Mouse (Mus musculus): ENCODE measurements around the gene Zar1l.

Zar1l gene

GRCm38 (mm10) chr5:150485198-150485597 is 32.8 kb downstream of the Zar1l start:
- no peak for DNase-seq (ENCODE audit: low spot score in 2 of 2)

GRCm38 (mm10) chr5:150478612-150479011 is 39.4 kb downstream of the Zar1l start:
- no peak for DNase-seq (ENCODE audit: low spot score in 2 of 2)

GRCm38 (mm10) chr5:150477364-150477763 is 40.6 kb downstream of the Zar1l start:
- no peak for DNase-seq (ENCODE audit: low spot score in 2 of 2)

GRCm38 (mm10) chr5:150468431-150468830 is 49.5 kb downstream of the Zar1l start:
- DNase-seq (ENCODE audit: low spot score in 2 of 2) = no peak

GRCm38 (mm10) chr5:150466132-150466531 is 51.8 kb downstream of the Zar1l start:
- DNase-seq (ENCODE audit: low spot score in 2 of 2) = peak; percentile 40 to 72

- no peak for DNase-seq (ENCODE audit: low spot score in 2 of 2)
Measured at GRCm38 (mm10) chr5:150465218-150465617, 52.7 kb downstream of the Zar1l start.

GRCm38 (mm10) chr5:150464721-150465120 is 53.2 kb downstream of the Zar1l start:
- DNase-seq (ENCODE audit: low spot score in 2 of 2) = no peak

GRCm38 (mm10) chr5:150459801-150460200 is 58.2 kb downstream of the Zar1l start:
- no peak for DNase-seq (ENCODE audit: low spot score in 2 of 2)

GRCm38 (mm10) chr5:150457904-150458739 is 59.8 kb downstream of the Zar1l start:
- DNase-seq (ENCODE audit: low spot score in 2 of 2) = no peak

- DNase-seq (ENCODE audit: low spot score in 2 of 2) = no peak
Measured at GRCm38 (mm10) chr5:150457165-150457903, 60.6 kb downstream of the Zar1l start.
